Mouse (Mus musculus) bone marrow macrophage, adult 2 months (primary cell): ENCODE results near the gene Parp14.

Source experiments
- CTCF ChIP-seq: IDR thresholded peaks from 2 replicates; pipeline ENCODE4 v1.5.1; 2012; ENCODE audit warnings: low read depth, mild to moderate bottlenecking, low read length, moderate library complexity
- POLR2A ChIP-seq: IDR thresholded peaks from 2 replicates; pipeline ENCODE4 v1.6.1; 2012; ENCODE audit warnings: mild to moderate bottlenecking, low read depth, low read length, borderline replicate concordance

GRCm38 (mm10) chr16:35911449-35911848 lies 40.1 kb upstream of the Parp14 start:
- TF ChIP-seq POLR2A (no peak), CTCF (no peak)
